Mouse (Mus musculus): ENCODE results near the gene Prkce. TPM values are rescaled to one million over a fixed set of nuclear protein-coding genes. Genes with fewer than 3 reads are reported as not detected.
A peak's percentile ranks its signal among the peaks of the same experiment; 100 is the strongest.

Prkce gene
- polyA plus RNA-seq, 1 experiment from 2014 or later, result 9.4 TPM

- H3K36me3 ChIP-seq, result peaks cover 7% of the 10 kb centered on the region; the same call in 1 of the 2 replicates
- no peak overlapping the region for H3K4me3 ChIP-seq
- no peak overlapping the region for H3K27ac ChIP-seq
- DNase-seq (ENCODE audit: low spot score), result no peak
- WGBS, result 71% methylated on average over 13 of the region's 13 CpGs
- no peaks in the 10 kb centered on the region for H3K27me3 ChIP-seq (ENCODE audit: insufficient read depth, poor library complexity, severe bottlenecking)
- H3K9me3 ChIP-seq, result no peaks in the 10 kb centered on the region
- H3K4me1 ChIP-seq, result peaks cover 31% of the 10 kb centered on the region
Measured at GRCm38 (mm10) chr17:86615592-86616291, 448.2 kb downstream of the Prkce start.

- Histone ChIP-seq H3K36me3 (peaks cover 11% of the 10 kb centered on the region; the same call in 1 of the 2 replicates), H3K9me3 (no peaks in the 10 kb centered on the region), H3K4me3 (no peak overlapping the region), H3K4me1 (peaks cover 19% of the 10 kb centered on the region), H3K27ac (peak overlapping the region; percentile 3; the same call in 1 of the 2 replicates), H3K27me3 (ENCODE audit: insufficient read depth, poor library complexity, severe bottlenecking) (no peaks in the 10 kb centered on the region)
- DNase-seq (ENCODE audit: low spot score), result no peak
- 56% methylated on average over 3 of the region's 3 CpGs for WGBS
Measured at GRCm38 (mm10) chr17:86617570-86618237, 450.1 kb downstream of the Prkce start.

- H3K36me3 ChIP-seq, result peaks cover 11% of the 10 kb centered on the region; the same call in 1 of the 2 replicates
- H3K4me3 ChIP-seq, result no peak overlapping the region
- DNase-seq (ENCODE audit: low spot score), result no peak
- peaks cover 23% of the 10 kb centered on the region for H3K4me1 ChIP-seq
- 69% methylated on average over 4 of the region's 4 CpGs for WGBS
- no peaks in the 10 kb centered on the region for H3K9me3 ChIP-seq
- H3K27ac ChIP-seq, result peak overlapping the region; percentile 10; the same call in 1 of the 2 replicates
- no peaks in the 10 kb centered on the region for H3K27me3 ChIP-seq (ENCODE audit: insufficient read depth, poor library complexity, severe bottlenecking)
Measured at GRCm38 (mm10) chr17:86618431-86618861, 450.9 kb downstream of the Prkce start.

- no peaks in the 10 kb centered on the region for H3K9me3 ChIP-seq
- no peaks in the 10 kb centered on the region for H3K27me3 ChIP-seq (ENCODE audit: insufficient read depth, poor library complexity, severe bottlenecking)
- no peak overlapping the region for H3K27ac ChIP-seq
- H3K4me3 ChIP-seq, result no peak overlapping the region
- 75% methylated on average over 3 of the region's 3 CpGs for WGBS
- peaks cover 23% of the 10 kb centered on the region; the same call in 1 of the 2 replicates for H3K36me3 ChIP-seq
- H3K4me1 ChIP-seq, result peaks cover 29% of the 10 kb centered on the region
- no peak for DNase-seq (ENCODE audit: low spot score)
Measured at GRCm38 (mm10) chr17:86622862-86623261, 455.3 kb downstream of the Prkce start.

GRCm38 (mm10) chr17:86626523-86626922 lies 458.9 kb downstream of the Prkce start:
- Histone ChIP-seq H3K36me3 (peaks cover 30% of the 10 kb centered on the region), H3K4me1 (peaks cover 17% of the 10 kb centered on the region), H3K4me3 (no peak overlapping the region), H3K9me3 (no peaks in the 10 kb centered on the region), H3K27me3 (ENCODE audit: insufficient read depth, poor library complexity, severe bottlenecking) (no peaks in the 10 kb centered on the region), H3K27ac (no peak overlapping the region)
- no peak for DNase-seq (ENCODE audit: low spot score)
- WGBS, result 78% methylated on average over 6 of the region's 6 CpGs

- Histone ChIP-seq H3K27me3 (ENCODE audit: insufficient read depth, poor library complexity, severe bottlenecking) (no peaks in the 10 kb centered on the region), H3K27ac (no peak overlapping the region), H3K4me3 (no peak overlapping the region), H3K9me3 (no peaks in the 10 kb centered on the region), H3K36me3 (peaks cover 27% of the 10 kb centered on the region), H3K4me1 (0 out of 2 replicates have a peak, but pooled peaks cover 6% of the 10 kb centered on the region)
- 84% methylated on average over 4 of the region's 4 CpGs for WGBS
- DNase-seq (ENCODE audit: low spot score), result no peak
Measured at GRCm38 (mm10) chr17:86633131-86633530, 465.5 kb downstream of the Prkce start.

GRCm38 (mm10) chr17:86637311-86637710 lies 469.7 kb downstream of the Prkce start:
- H3K4me1 ChIP-seq, result 0 out of 2 replicates have a peak, but pooled peaks cover 6% of the 10 kb centered on the region
- no peaks in the 10 kb centered on the region for H3K27me3 ChIP-seq (ENCODE audit: insufficient read depth, poor library complexity, severe bottlenecking)
- no peaks in the 10 kb centered on the region for H3K9me3 ChIP-seq
- no peak for DNase-seq (ENCODE audit: low spot score)
- 89% methylated on average over 1 of the region's 1 CpGs for WGBS
- no peak overlapping the region for H3K27ac ChIP-seq
- H3K4me3 ChIP-seq, result no peak overlapping the region
- peaks cover 13% of the 10 kb centered on the region for H3K36me3 ChIP-seq

- WGBS, result 85% methylated on average over 3 of the region's 3 CpGs
Measured at GRCm38 (mm10) chr17:86639279-86639678, 471.7 kb downstream of the Prkce start.

GRCm38 (mm10) chr17:86647226-86647625 lies 479.6 kb downstream of the Prkce start:
- Histone ChIP-seq H3K4me1 (peaks cover 4% of the 10 kb centered on the region; the same call in 1 of the 2 replicates), H3K4me3 (no peak overlapping the region), H3K9me3 (no peaks in the 10 kb centered on the region), H3K27me3 (ENCODE audit: insufficient read depth, poor library complexity, severe bottlenecking) (no peaks in the 10 kb centered on the region), H3K36me3 (no peaks in the 10 kb centered on the region), H3K27ac (no peak overlapping the region)
- WGBS, result 90% methylated on average over 3 of the region's 3 CpGs
- DNase-seq (ENCODE audit: low spot score), result no peak

More at GRCm38 (mm10) chr17:86639279-86639678, 471.7 kb downstream of the Prkce start:
- H3K4me3 ChIP-seq, result no peak overlapping the region
- DNase-seq (ENCODE audit: low spot score), result no peak
- H3K27me3 ChIP-seq (ENCODE audit: insufficient read depth, poor library complexity, severe bottlenecking), result no peaks in the 10 kb centered on the region
- no peaks in the 10 kb centered on the region for H3K9me3 ChIP-seq
- H3K36me3 ChIP-seq, result peaks cover 11% of the 10 kb centered on the region
- 0 out of 2 replicates have a peak, but pooled peaks cover 6% of the 10 kb centered on the region for H3K4me1 ChIP-seq
- H3K27ac ChIP-seq, result no peak overlapping the region

GRCm38 (mm10) chr17:86648856-86649435 lies 481.4 kb downstream of the Prkce start:
- H3K4me3 ChIP-seq, result no peak overlapping the region
- H3K27me3 ChIP-seq (ENCODE audit: insufficient read depth, poor library complexity, severe bottlenecking), result no peaks in the 10 kb centered on the region
- H3K4me1 ChIP-seq, result peaks cover 4% of the 10 kb centered on the region; the same call in 1 of the 2 replicates
- no peaks in the 10 kb centered on the region for H3K9me3 ChIP-seq
- H3K36me3 ChIP-seq, result 0 out of 2 replicates have a peak, but pooled peaks cover 3% of the 10 kb centered on the region
- H3K27ac ChIP-seq, result no peak overlapping the region
- DNase-seq (ENCODE audit: low spot score), result no peak
- WGBS, result 84% methylated on average over 12 of the region's 12 CpGs

- DNase-seq (ENCODE audit: low spot score), result no peak
- H3K36me3 ChIP-seq, result peaks cover 10% of the 10 kb centered on the region; the same call in 1 of the 2 replicates
- WGBS, result 91% methylated on average over 6 of the region's 6 CpGs
Measured at GRCm38 (mm10) chr17:86650241-86650640, 482.7 kb downstream of the Prkce start.

GRCm38 (mm10) chr17:86651091-86651490 lies 483.5 kb downstream of the Prkce start:
- WGBS, result 54% methylated on average over 4 of the region's 4 CpGs
- H3K27ac ChIP-seq, result no peak overlapping the region
- peaks cover 5% of the 10 kb centered on the region; the same call in 1 of the 2 replicates for H3K4me1 ChIP-seq
- H3K27me3 ChIP-seq (ENCODE audit: insufficient read depth, poor library complexity, severe bottlenecking), result no peaks in the 10 kb centered on the region
- no peaks in the 10 kb centered on the region for H3K9me3 ChIP-seq
- H3K4me3 ChIP-seq, result no peak overlapping the region
- peaks cover 10% of the 10 kb centered on the region; the same call in 1 of the 2 replicates for H3K36me3 ChIP-seq
- no peak for DNase-seq (ENCODE audit: low spot score)

More at GRCm38 (mm10) chr17:86650241-86650640, 482.7 kb downstream of the Prkce start:
- H3K4me1 ChIP-seq, result peaks cover 4% of the 10 kb centered on the region; the same call in 1 of the 2 replicates
- no peak overlapping the region for H3K27ac ChIP-seq
- no peaks in the 10 kb centered on the region for H3K9me3 ChIP-seq
- H3K27me3 ChIP-seq (ENCODE audit: insufficient read depth, poor library complexity, severe bottlenecking), result no peaks in the 10 kb centered on the region
- H3K4me3 ChIP-seq, result no peak overlapping the region
